Mouse (Mus musculus): Measurements from ENCODE around the gene Kit. TPM values are rescaled to one million over a fixed set of nuclear protein-coding genes. Genes with fewer than 3 reads are reported as not detected.

The Kit gene
- total RNA-seq, 1 experiment: 37.3 TPM

- Histone ChIP-seq H3K9me3 (ENCODE audit: control insufficient read depth, insufficient read depth, low read depth, low read length) (no peaks in the 10 kb centered on the region), H3K9ac (ENCODE audit: insufficient read depth, low read depth, low read length, poor library complexity, severe bottlenecking) (no peak overlapping the region), H3K36me3 (ENCODE audit: control insufficient read depth, insufficient read depth, low read length, poor library complexity, severe bottlenecking) (no peaks in the 10 kb centered on the region), H3K4me3 (ENCODE audit: insufficient read depth in 1 of 2, low read depth in 1 of 2, low read length in 2 of 2, poor library complexity in 1 of 2, severe bottlenecking in 1 of 2) (no peak overlapping the region), H3K4me1 (ENCODE audit: control insufficient read depth in 2 of 2, insufficient read depth in 2 of 2, low read length in 2 of 2, poor library complexity in 1 of 2) (no peaks in the 10 kb centered on the region), H3K27ac (ENCODE audit: insufficient read depth, low read depth, low read length, poor library complexity, severe bottlenecking) (no peak overlapping the region)
- in situ Hi-C loops (cut with MboI; ENCODE audit: low sequenced_read_pairs in 2 of 2, unreplicated experiment in 2 of 2): no loop called here
- TF ChIP-seq ZC3H11A (IDR thresholded peaks at IDR 0.05; ENCODE audit: borderline replicate concordance, low read depth, low read length): no peak
- no peak for TF ChIP-seq MAFK (IDR thresholded peaks at IDR 0.05; ENCODE audit: insufficient read depth, low read depth, low read length)
- TF ChIP-seq CHD2 (IDR thresholded peaks at IDR 0.05; ENCODE audit: low read depth, low read length): no peak
- no peak for TF ChIP-seq HCFC1 (IDR thresholded peaks at IDR 0.05; ENCODE audit: borderline replicate concordance, insufficient read depth, low read length)
- TF ChIP-seq ZNF384 (IDR thresholded peaks at IDR 0.05; ENCODE audit: low read depth, low read length): no peak
- DNase-seq (ENCODE audit: low read depth, low spot score): no peak
Measured at GRCm38 (mm10) chr5:75699081-75699480, 124.4 kb downstream of the Kit start.

GRCm38 (mm10) chr5:75699516-75699915 is 124.8 kb downstream of the Kit start:
- Histone ChIP-seq H3K36me3 (ENCODE audit: control insufficient read depth, insufficient read depth, low read length, poor library complexity, severe bottlenecking) (no peaks in the 10 kb centered on the region), H3K9me3 (ENCODE audit: control insufficient read depth, insufficient read depth, low read depth, low read length) (no peaks in the 10 kb centered on the region), H3K9ac (ENCODE audit: insufficient read depth, low read depth, low read length, poor library complexity, severe bottlenecking) (no peak overlapping the region), H3K4me3 (ENCODE audit: insufficient read depth in 1 of 2, low read depth in 1 of 2, low read length in 2 of 2, poor library complexity in 1 of 2, severe bottlenecking in 1 of 2) (no peak overlapping the region), H3K4me1 (ENCODE audit: control insufficient read depth in 2 of 2, insufficient read depth in 2 of 2, low read length in 2 of 2, poor library complexity in 1 of 2) (no peaks in the 10 kb centered on the region), H3K27ac (ENCODE audit: insufficient read depth, low read depth, low read length, poor library complexity, severe bottlenecking) (no peak overlapping the region)
- TF ChIP-seq CHD2 (IDR thresholded peaks at IDR 0.05; ENCODE audit: low read depth, low read length) (no peak), ZNF384 (IDR thresholded peaks at IDR 0.05; ENCODE audit: low read depth, low read length) (no peak), MAFK (IDR thresholded peaks at IDR 0.05; ENCODE audit: insufficient read depth, low read depth, low read length) (no peak), ZC3H11A (IDR thresholded peaks at IDR 0.05; ENCODE audit: borderline replicate concordance, low read depth, low read length) (no peak), HCFC1 (IDR thresholded peaks at IDR 0.05; ENCODE audit: borderline replicate concordance, insufficient read depth, low read length) (no peak)
- DNase-seq (ENCODE audit: low read depth, low spot score): no peak
- in situ Hi-C loops (cut with MboI; ENCODE audit: low sequenced_read_pairs in 2 of 2, unreplicated experiment in 2 of 2): no loop called here

GRCm38 (mm10) chr5:75701662-75702061 is 126.9 kb downstream of the Kit start:
- in situ Hi-C loops (cut with MboI; ENCODE audit: low sequenced_read_pairs in 2 of 2, unreplicated experiment in 2 of 2): no loop called here
- H3K4me3 ChIP-seq (ENCODE audit: insufficient read depth in 1 of 2, low read depth in 1 of 2, low read length in 2 of 2, poor library complexity in 1 of 2, severe bottlenecking in 1 of 2): no peak overlapping the region
- H3K4me1 ChIP-seq (ENCODE audit: control insufficient read depth in 2 of 2, insufficient read depth in 2 of 2, low read length in 2 of 2, poor library complexity in 1 of 2): no peaks in the 10 kb centered on the region
- no peak for DNase-seq (ENCODE audit: low read depth, low spot score)
- H3K9ac ChIP-seq (ENCODE audit: insufficient read depth, low read depth, low read length, poor library complexity, severe bottlenecking): no peak overlapping the region
- no peak for TF ChIP-seq ZC3H11A (IDR thresholded peaks at IDR 0.05; ENCODE audit: borderline replicate concordance, low read depth, low read length)
- TF ChIP-seq HCFC1 (IDR thresholded peaks at IDR 0.05; ENCODE audit: borderline replicate concordance, insufficient read depth, low read length): no peak
- TF ChIP-seq CHD2 (IDR thresholded peaks at IDR 0.05; ENCODE audit: low read depth, low read length): no peak
- no peak for TF ChIP-seq MAFK (IDR thresholded peaks at IDR 0.05; ENCODE audit: insufficient read depth, low read depth, low read length)
- TF ChIP-seq ZNF384 (IDR thresholded peaks at IDR 0.05; ENCODE audit: low read depth, low read length): no peak
- H3K27ac ChIP-seq (ENCODE audit: insufficient read depth, low read depth, low read length, poor library complexity, severe bottlenecking): no peak overlapping the region
- no peaks in the 10 kb centered on the region for H3K36me3 ChIP-seq (ENCODE audit: control insufficient read depth, insufficient read depth, low read length, poor library complexity, severe bottlenecking)
- H3K9me3 ChIP-seq (ENCODE audit: control insufficient read depth, insufficient read depth, low read depth, low read length): no peaks in the 10 kb centered on the region

GRCm38 (mm10) chr5:75702080-75702479 is 127.4 kb downstream of the Kit start:
- H3K36me3 ChIP-seq (ENCODE audit: control insufficient read depth, insufficient read depth, low read length, poor library complexity, severe bottlenecking): no peaks in the 10 kb centered on the region
- no peak for DNase-seq (ENCODE audit: low read depth, low spot score)
- TF ChIP-seq ZNF384 (IDR thresholded peaks at IDR 0.05; ENCODE audit: low read depth, low read length) (no peak), CHD2 (IDR thresholded peaks at IDR 0.05; ENCODE audit: low read depth, low read length) (no peak), MAFK (IDR thresholded peaks at IDR 0.05; ENCODE audit: insufficient read depth, low read depth, low read length) (no peak), HCFC1 (IDR thresholded peaks at IDR 0.05; ENCODE audit: borderline replicate concordance, insufficient read depth, low read length) (no peak), ZC3H11A (IDR thresholded peaks at IDR 0.05; ENCODE audit: borderline replicate concordance, low read depth, low read length) (no peak)
- H3K9me3 ChIP-seq (ENCODE audit: control insufficient read depth, insufficient read depth, low read depth, low read length): no peaks in the 10 kb centered on the region
- no peaks in the 10 kb centered on the region for H3K4me1 ChIP-seq (ENCODE audit: control insufficient read depth in 2 of 2, insufficient read depth in 2 of 2, low read length in 2 of 2, poor library complexity in 1 of 2)
- H3K4me3 ChIP-seq (ENCODE audit: insufficient read depth in 1 of 2, low read depth in 1 of 2, low read length in 2 of 2, poor library complexity in 1 of 2, severe bottlenecking in 1 of 2): no peak overlapping the region
- in situ Hi-C loops (cut with MboI; ENCODE audit: low sequenced_read_pairs in 2 of 2, unreplicated experiment in 2 of 2): no loop called here
- H3K27ac ChIP-seq (ENCODE audit: insufficient read depth, low read depth, low read length, poor library complexity, severe bottlenecking): no peak overlapping the region
- no peak overlapping the region for H3K9ac ChIP-seq (ENCODE audit: insufficient read depth, low read depth, low read length, poor library complexity, severe bottlenecking)
